Mouse (Mus musculus) forebrain, embryonic 13.5 days (tissue): ENCODE results near the gene Gm20388. TPM values are rescaled to one million over a fixed set of nuclear protein-coding genes. Genes with fewer than 3 reads are reported as not detected.

Experiments
- ATAC-seq: fragments of 200-750 bp; cut with Nextera tagmentation; 2 replicates; pipeline ENCODE4 v1.8.0; 2017
- H3K27ac ChIP-seq: fragments of 300-500 bp; sonication (generic); 2 replicates; pipeline ENCODE4 v1.5.1; 2015; ENCODE audit warnings: inconsistent platforms, mild to moderate bottlenecking, moderate library complexity
- H3K27me3 ChIP-seq: fragments of 300-500 bp; sonication (generic); 2 replicates; pipeline ENCODE4 v1.6.1; 2015; ENCODE audit warnings: mild to moderate bottlenecking, inconsistent platforms
- H3K36me3 ChIP-seq: fragments of 300-500 bp; sonication (generic); 2 replicates; pipeline ENCODE4 v1.6.1; 2015; ENCODE audit warnings: mild to moderate bottlenecking, inconsistent platforms; ENCODE audit not compliant: poor library complexity, severe bottlenecking
- H3K4me1 ChIP-seq: fragments of 300-500 bp; sonication (generic); 2 replicates; pipeline ENCODE4 v1.6.1; 2015; ENCODE audit warnings: inconsistent platforms
- H3K4me2 ChIP-seq: fragments of 300-500 bp; sonication (generic); 2 replicates; pipeline ENCODE4 v1.6.1; 2015; ENCODE audit warnings: inconsistent platforms, mild to moderate bottlenecking, moderate library complexity
- H3K4me3 ChIP-seq: fragments of 300-500 bp; sonication (generic); 2 replicates; pipeline ENCODE4 v1.5.1; 2015; ENCODE audit warnings: mild to moderate bottlenecking, inconsistent platforms
- H3K9ac ChIP-seq: fragments of 300-500 bp; sonication (generic); 2 replicates; pipeline ENCODE4 v1.6.1; 2015; ENCODE audit warnings: mild to moderate bottlenecking, inconsistent platforms
- H3K9me3 ChIP-seq: fragments of 300-500 bp; sonication (generic); replicated peaks from 2 replicates; pipeline ENCODE4 v1.6.1; 2016; ENCODE audit warnings: inconsistent platforms
- WGBS: fragments of 180-500 bp; shearing (Covaris S2); methylation state at CpG from one replicate; pipeline ENCODE4 v1.1.7; 2015; 5-methylcytosine and 5-hydroxymethylcytosine counted together
- polyA plus RNA-seq: library from polyadenylated mRNA; unstranded; fragments of >200 nt; fragmentation: Nextera tagmentation; extraction: Ambion mirVana; gene quantifications from 2 replicates; pipeline ENCODE4 v1.2.1, GENCODE M21; 2015

The Gm20388 gene
- polyA plus RNA-seq, 1 experiment from 2014 or later = 5.6 TPM

- 77% methylated on average over 3 of the region's 3 CpGs for WGBS
- Histone ChIP-seq H3K9ac (no peak overlapping the region), H3K4me2 (no peak overlapping the region), H3K36me3 (no peaks in the 10 kb centered on the region), H3K4me3 (no peak overlapping the region), H3K9me3 (no peaks in the 10 kb centered on the region), H3K4me1 (peaks cover 4% of the 10 kb centered on the region; the same call in 1 of the 2 replicates), H3K27ac (no peak overlapping the region), H3K27me3 (no peaks in the 10 kb centered on the region)
- ATAC-seq = no peak
These were observed 2188.1 kb downstream of the Gm20388 start for GRCm38 (mm10) chr8:122098766-122099165.

- Histone ChIP-seq H3K4me2 (no peak overlapping the region), H3K27ac (no peak overlapping the region), H3K9me3 (no peaks in the 10 kb centered on the region), H3K27me3 (no peaks in the 10 kb centered on the region), H3K36me3 (no peaks in the 10 kb centered on the region), H3K4me1 (peaks cover 4% of the 10 kb centered on the region; the same call in 1 of the 2 replicates), H3K9ac (no peak overlapping the region), H3K4me3 (no peak overlapping the region)
- ATAC-seq = no peak
- WGBS = 81% methylated on average over 7 of the region's 7 CpGs
These were observed 2189.1 kb downstream of the Gm20388 start for GRCm38 (mm10) chr8:122099711-122100220.

GRCm38 (mm10) chr8:122101816-122102215, 2191.2 kb downstream of the Gm20388 start:
- no peak overlapping the region for H3K27ac ChIP-seq
- no peaks in the 10 kb centered on the region for H3K27me3 ChIP-seq
- no peaks in the 10 kb centered on the region for H3K9me3 ChIP-seq
- H3K9ac ChIP-seq = no peak overlapping the region
- ATAC-seq = no peak
- H3K4me3 ChIP-seq = no peak overlapping the region
- H3K4me1 ChIP-seq = peaks cover 7% of the 10 kb centered on the region
- 56% methylated on average over 5 of the region's 5 CpGs for WGBS
- H3K4me2 ChIP-seq = no peak overlapping the region
- no peaks in the 10 kb centered on the region for H3K36me3 ChIP-seq

DNA sequence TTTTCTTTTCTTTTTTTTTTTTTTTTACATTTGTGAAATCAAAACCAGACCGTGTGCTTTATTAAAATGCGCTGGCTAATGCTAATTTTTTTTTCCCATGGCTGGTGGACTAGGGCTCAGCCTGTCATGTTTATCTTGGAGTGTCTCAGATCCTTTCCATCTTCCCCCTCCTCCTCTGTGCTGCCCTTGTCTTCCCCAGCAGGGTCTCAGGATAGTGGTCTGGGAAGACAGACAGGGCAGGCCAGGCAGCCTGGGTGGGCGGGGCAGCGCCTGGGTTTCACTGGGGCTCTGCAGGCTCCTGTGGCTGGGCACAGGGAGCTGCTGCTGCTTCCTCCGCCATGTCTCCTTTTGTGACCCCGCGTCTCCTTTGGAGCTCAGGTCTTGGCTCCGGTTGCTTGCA, 2191.6 kb downstream of the Gm20388 start:
- no peak overlapping the region for H3K4me2 ChIP-seq
- H3K36me3 ChIP-seq = no peaks in the 10 kb centered on the region

DNA sequence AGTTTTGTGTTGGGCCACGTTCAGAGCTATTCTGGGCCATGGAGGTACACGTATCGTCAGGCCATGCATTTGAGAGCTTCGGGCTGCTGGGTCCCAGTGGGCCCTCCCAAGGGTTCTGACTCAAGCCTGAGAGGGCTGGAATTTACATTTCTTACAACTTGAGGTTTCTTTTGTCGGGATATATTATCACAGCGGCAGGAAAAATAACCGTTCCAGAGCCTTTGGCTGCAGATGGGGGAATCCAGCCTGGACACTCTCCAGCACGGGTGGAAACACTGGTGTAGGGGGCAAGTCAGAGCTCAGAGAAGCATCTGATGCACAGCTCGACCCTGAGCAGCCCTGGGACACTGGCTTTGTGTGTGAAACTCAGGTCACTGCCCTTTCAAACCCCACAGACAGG, 2192.6 kb downstream of the Gm20388 start:
- Histone ChIP-seq H3K27me3 (no peaks in the 10 kb centered on the region), H3K9me3 (no peaks in the 10 kb centered on the region), H3K4me1 (peaks cover 7% of the 10 kb centered on the region), H3K4me3 (no peak overlapping the region), H3K4me2 (no peak overlapping the region), H3K9ac (no peak overlapping the region), H3K36me3 (no peaks in the 10 kb centered on the region), H3K27ac (no peak overlapping the region)
- ATAC-seq = no peak
- WGBS = 83% methylated on average over 9 of the region's 9 CpGs

More for the DNA sequence above, 2191.6 kb downstream of the Gm20388 start:
- H3K4me3 ChIP-seq = no peak overlapping the region
- H3K9ac ChIP-seq = no peak overlapping the region
- no peak for ATAC-seq
- H3K27ac ChIP-seq = no peak overlapping the region
- 18% methylated on average over 8 of the region's 8 CpGs for WGBS
- H3K9me3 ChIP-seq = no peaks in the 10 kb centered on the region
- H3K27me3 ChIP-seq = no peaks in the 10 kb centered on the region
- H3K4me1 ChIP-seq = peaks cover 7% of the 10 kb centered on the region

- Histone ChIP-seq H3K27me3 (no peaks in the 10 kb centered on the region), H3K9ac (no peak overlapping the region), H3K9me3 (no peaks in the 10 kb centered on the region), H3K27ac (no peak overlapping the region), H3K4me1 (peaks cover 7% of the 10 kb centered on the region), H3K36me3 (no peaks in the 10 kb centered on the region), H3K4me2 (no peak overlapping the region), H3K4me3 (no peak overlapping the region)
- WGBS = 64% methylated on average over 4 of the region's 4 CpGs
- no peak for ATAC-seq
These were observed 2194.0 kb downstream of the Gm20388 start for GRCm38 (mm10) chr8:122104658-122105057.

DNA sequence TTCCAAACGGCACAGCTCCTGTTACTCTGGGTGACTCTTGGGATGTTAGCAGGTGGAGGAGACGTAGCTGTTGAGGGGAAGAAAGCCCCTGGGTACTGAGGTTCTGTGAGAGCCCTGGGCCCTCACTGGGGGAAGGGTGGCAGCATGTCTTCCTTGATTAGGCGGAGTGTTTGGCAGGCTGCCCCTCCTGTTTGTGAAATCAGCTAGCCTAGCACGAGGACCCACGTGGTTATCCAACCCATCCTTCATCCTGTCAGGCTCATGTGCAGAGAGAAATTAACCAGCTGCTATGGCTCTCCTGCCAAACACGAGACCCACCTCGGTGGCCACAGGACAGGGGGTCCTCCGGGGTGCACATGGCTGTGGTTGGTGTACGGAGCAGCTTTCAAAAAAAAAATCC, 2195.6 kb downstream of the Gm20388 start:
- H3K9me3 ChIP-seq = no peaks in the 10 kb centered on the region
- no peak overlapping the region for H3K9ac ChIP-seq
- WGBS = 66% methylated on average over 9 of the region's 9 CpGs
- H3K4me2 ChIP-seq = no peak overlapping the region
- no peak overlapping the region for H3K4me3 ChIP-seq
- H3K27ac ChIP-seq = no peak overlapping the region
- ATAC-seq = peak; percentile 59
- no peaks in the 10 kb centered on the region for H3K36me3 ChIP-seq
- peaks cover 7% of the 10 kb centered on the region for H3K4me1 ChIP-seq
- H3K27me3 ChIP-seq = no peaks in the 10 kb centered on the region

- peaks cover 4% of the 10 kb centered on the region; the same call in 1 of the 2 replicates for H3K4me1 ChIP-seq
- no peak overlapping the region for H3K4me2 ChIP-seq
- no peak overlapping the region for H3K27ac ChIP-seq
- no peaks in the 10 kb centered on the region for H3K27me3 ChIP-seq
- H3K9ac ChIP-seq = no peak overlapping the region
- no peaks in the 10 kb centered on the region for H3K9me3 ChIP-seq
- no peaks in the 10 kb centered on the region for H3K36me3 ChIP-seq
- no peak overlapping the region for H3K4me3 ChIP-seq
- 78% methylated on average over 20 of the region's 20 CpGs for WGBS
- no peak for ATAC-seq
These were observed 2199.7 kb downstream of the Gm20388 start for GRCm38 (mm10) chr8:122110240-122110866.

DNA sequence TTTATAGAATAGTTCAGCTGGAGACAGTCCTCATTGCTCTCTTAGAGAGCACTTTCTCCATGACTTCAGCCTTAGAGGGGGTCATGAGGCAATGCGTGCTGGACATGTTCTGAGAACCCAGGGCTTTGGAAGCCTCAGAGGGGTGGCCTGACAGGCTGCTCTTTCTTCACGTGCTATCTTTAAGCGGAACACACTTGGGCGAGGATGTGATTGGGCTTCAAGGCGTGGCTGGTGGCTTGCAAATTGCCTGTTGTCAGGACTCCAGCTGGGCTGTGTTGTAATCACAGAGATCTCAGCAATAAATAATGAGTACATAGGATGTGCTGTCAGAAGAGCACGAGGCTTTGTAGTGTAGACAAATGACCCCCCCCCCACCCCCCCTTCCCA, 2200.2 kb downstream of the Gm20388 start:
- 60% methylated on average over 6 of the region's 6 CpGs for WGBS
- Histone ChIP-seq H3K9me3 (no peaks in the 10 kb centered on the region), H3K4me3 (no peak overlapping the region), H3K4me2 (no peak overlapping the region), H3K4me1 (peaks cover 3% of the 10 kb centered on the region; the same call in 1 of the 2 replicates), H3K9ac (no peak overlapping the region), H3K36me3 (no peaks in the 10 kb centered on the region), H3K27me3 (no peaks in the 10 kb centered on the region), H3K27ac (no peak overlapping the region)
- ATAC-seq = no peak

- Histone ChIP-seq H3K4me3 (no peak overlapping the region), H3K4me2 (no peak overlapping the region), H3K4me1 (no peaks in the 10 kb centered on the region; the same call in 1 of the 2 replicates), H3K27me3 (no peaks in the 10 kb centered on the region), H3K9ac (no peak overlapping the region), H3K27ac (no peak overlapping the region), H3K36me3 (no peaks in the 10 kb centered on the region), H3K9me3 (no peaks in the 10 kb centered on the region)
- no peak for ATAC-seq
- whole genome bisulfite sequencing = 80% methylated on average over 11 of the region's 11 CpGs
These were observed 2201.1 kb downstream of the Gm20388 start for GRCm38 (mm10) chr8:122111745-122112144.

DNA sequence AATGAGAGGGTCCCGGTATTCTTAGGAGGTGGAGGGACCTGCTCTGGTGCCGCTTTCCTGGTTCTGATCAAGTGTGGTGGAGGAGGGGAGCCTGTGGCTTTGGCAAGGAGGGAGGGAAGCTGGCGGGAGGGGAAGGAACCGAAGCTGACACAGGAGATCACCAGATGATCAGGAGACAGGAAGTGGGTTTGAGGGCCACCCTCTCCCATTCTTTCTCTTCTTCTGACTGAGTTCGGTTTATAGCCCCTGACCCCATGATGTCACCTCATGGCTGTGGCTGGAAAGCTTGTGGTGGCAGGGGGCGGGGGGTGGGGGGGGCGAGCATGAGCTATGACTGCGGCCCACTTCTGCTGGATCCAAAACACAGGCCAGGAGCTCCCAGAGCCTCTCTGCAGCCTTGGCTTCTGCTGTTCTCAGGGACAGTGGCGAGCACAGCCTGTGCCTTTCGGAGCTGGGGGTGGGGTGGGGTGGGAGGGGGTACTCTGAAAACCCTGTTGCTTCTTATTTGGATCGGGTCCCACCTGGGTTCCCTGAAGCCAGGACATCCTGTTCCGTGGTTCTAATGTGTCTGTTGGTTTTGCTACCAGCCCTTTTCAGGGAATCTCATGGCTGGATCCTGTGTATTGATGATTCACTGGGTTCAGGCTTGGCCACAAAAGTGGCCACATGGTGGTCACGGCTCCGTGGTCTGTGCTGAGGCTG, 2201.8 kb downstream of the Gm20388 start:
- Histone ChIP-seq H3K4me2 (no peak overlapping the region), H3K27ac (no peak overlapping the region), H3K9me3 (no peaks in the 10 kb centered on the region), H3K4me1 (no peaks in the 10 kb centered on the region), H3K36me3 (no peaks in the 10 kb centered on the region), H3K4me3 (no peak overlapping the region), H3K27me3 (no peaks in the 10 kb centered on the region), H3K9ac (no peak overlapping the region)
- ATAC-seq = no peak
- 86% methylated on average over 14 of the region's 14 CpGs for WGBS

DNA sequence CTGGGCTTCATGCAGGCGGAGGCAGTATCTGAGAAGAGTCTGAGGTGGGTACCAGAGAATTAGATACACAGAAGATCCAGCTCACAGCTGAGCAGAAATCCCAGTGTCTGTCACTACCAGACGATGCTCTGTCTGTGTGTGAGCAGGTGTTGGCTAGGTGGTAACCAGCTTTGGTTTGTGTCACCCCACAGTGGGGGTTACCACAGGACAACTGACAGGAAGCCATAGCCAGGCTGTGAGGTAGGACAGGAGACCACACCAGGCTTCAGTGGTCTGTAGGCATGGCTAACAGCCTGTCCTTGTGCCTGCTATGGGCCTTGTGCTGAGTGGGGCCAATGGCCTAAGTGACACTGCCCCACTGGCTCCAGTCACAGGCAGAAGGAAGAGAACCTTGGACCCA, 2204.2 kb downstream of the Gm20388 start:
- H3K9me3 ChIP-seq = no peaks in the 10 kb centered on the region
- H3K4me3 ChIP-seq = no peak overlapping the region
- H3K27me3 ChIP-seq = no peaks in the 10 kb centered on the region
- H3K27ac ChIP-seq = no peak overlapping the region
- no peak for ATAC-seq
- H3K4me2 ChIP-seq = no peak overlapping the region
- no peaks in the 10 kb centered on the region for H3K36me3 ChIP-seq
- WGBS = 88% methylated on average over 2 of the region's 2 CpGs
- no peaks in the 10 kb centered on the region for H3K4me1 ChIP-seq
- H3K9ac ChIP-seq = no peak overlapping the region
